Mouse (Mus musculus) megakaryocyte, embryonic 14.5 days (primary cell): Measurements from ENCODE around the gene Kifc3.

Source experiments
- FLI1 ChIP-seq: IDR thresholded peaks from 2 replicates; pipeline ENCODE4 v1.6.1; 2012; ENCODE audit warnings: low read length, inconsistent platforms, mixed read lengths
- GATA1 ChIP-seq: IDR thresholded peaks from 3 replicates; pipeline ENCODE4 v1.6.1; 2012; ENCODE audit warnings: mixed read lengths, low read length, inconsistent platforms, borderline replicate concordance

DNA sequence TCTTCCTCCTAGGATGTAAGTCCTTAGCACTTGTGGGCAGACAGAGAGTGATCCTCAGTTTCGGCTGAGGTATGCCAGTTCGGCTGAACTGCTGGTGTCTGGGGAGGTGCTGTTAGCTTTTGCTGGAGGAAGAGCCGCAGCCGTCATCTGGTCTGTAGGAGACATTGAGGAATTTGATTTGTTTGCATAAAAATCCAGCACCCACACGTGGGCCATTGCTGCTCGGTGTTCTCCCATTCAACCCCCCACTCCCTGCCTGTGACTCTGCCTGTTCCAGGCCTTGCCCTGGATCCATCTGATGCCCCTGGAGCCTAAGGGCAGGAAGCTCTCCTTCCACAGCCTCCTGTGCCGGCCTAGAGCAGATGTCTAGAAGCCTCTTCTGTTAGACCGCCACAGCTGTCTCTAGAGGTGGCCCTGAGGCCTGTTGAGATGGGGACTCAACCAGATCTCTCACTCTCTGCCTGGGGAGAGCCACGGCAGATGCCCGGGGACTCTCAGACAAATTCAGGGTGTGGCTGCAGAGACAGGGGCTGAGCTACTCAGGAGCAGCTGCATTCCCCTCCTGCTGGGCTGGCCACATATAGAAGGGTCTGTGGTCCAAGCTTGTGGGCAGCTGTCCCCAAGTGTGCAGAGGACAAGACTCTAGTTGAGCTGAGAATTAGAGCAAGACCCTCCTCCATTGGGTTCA, 117.7 kb downstream of the Kifc3 start:
- no peak for TF ChIP-seq GATA1
- no peak for TF ChIP-seq FLI1
